Mouse (Mus musculus) stomach, embryonic 15.5 days (tissue): ENCODE measurements around the gene Dmtf1. TPM values are rescaled to one million over a fixed set of nuclear protein-coding genes. Genes with fewer than 3 reads are reported as not detected.
"Not testable (repeated sequence)": the region's sequence is repeated elsewhere in the genome, so short reads cannot be mapped to it uniquely, and the experiment has no call there.

Experiments used
- ATAC-seq: fragments of 200-750 bp; cut with Nextera tagmentation; 2 replicates; pipeline ENCODE4 v1.8.0; 2017; ENCODE audit warnings: low read depth, moderate number of reproducible peaks, moderate TSS enrichment; ENCODE audit not compliant: insufficient read depth, low FRiP score
- H3K27ac ChIP-seq: fragments of 300-500 bp; sonication (generic); 2 replicates; pipeline ENCODE4 v1.5.1; 2015; ENCODE audit warnings: mild to moderate bottlenecking, inconsistent platforms
- H3K27me3 ChIP-seq: fragments of 300-500 bp; sonication (generic); replicated peaks from 2 replicates; pipeline ENCODE4 v1.6.1; 2015; ENCODE audit warnings: inconsistent platforms
- H3K36me3 ChIP-seq: fragments of 300-500 bp; sonication (generic); 2 replicates; pipeline ENCODE4 v1.6.1; 2015; ENCODE audit warnings: inconsistent platforms
- H3K4me1 ChIP-seq: fragments of 300-500 bp; sonication (generic); 2 replicates; pipeline ENCODE4 v1.6.1; 2015; ENCODE audit warnings: inconsistent platforms
- H3K4me2 ChIP-seq: fragments of 300-500 bp; sonication (generic); 2 replicates; pipeline ENCODE4 v1.6.1; 2015; ENCODE audit warnings: mild to moderate bottlenecking, inconsistent platforms
- H3K4me3 ChIP-seq: fragments of 300-500 bp; sonication (generic); replicated peaks from 2 replicates; pipeline ENCODE4 v1.5.1; 2015; ENCODE audit warnings: inconsistent platforms
- H3K9ac ChIP-seq: fragments of 300-500 bp; sonication (generic); 2 replicates; pipeline ENCODE4 v1.6.1; 2015; ENCODE audit warnings: inconsistent platforms
- H3K9me3 ChIP-seq: fragments of 300-500 bp; sonication (generic); 2 replicates; pipeline ENCODE4 v1.6.1; 2016; ENCODE audit warnings: inconsistent platforms
- WGBS: fragments of 180-500 bp; shearing (Covaris S2); methylation state at CpG from one replicate; pipeline ENCODE4 v1.1.7; 2015; 5-methylcytosine and 5-hydroxymethylcytosine counted together
- polyA plus RNA-seq: library from polyadenylated mRNA; unstranded; fragments of >200 nt; fragmentation: Nextera tagmentation; extraction: Ambion mirVana; gene quantifications from 2 replicates; pipeline ENCODE4 v1.2.1, GENCODE M21; 2015

The Dmtf1 gene
- polyA plus RNA-seq: 37.7 and 38.2 TPM in 2 replicates

DNA sequence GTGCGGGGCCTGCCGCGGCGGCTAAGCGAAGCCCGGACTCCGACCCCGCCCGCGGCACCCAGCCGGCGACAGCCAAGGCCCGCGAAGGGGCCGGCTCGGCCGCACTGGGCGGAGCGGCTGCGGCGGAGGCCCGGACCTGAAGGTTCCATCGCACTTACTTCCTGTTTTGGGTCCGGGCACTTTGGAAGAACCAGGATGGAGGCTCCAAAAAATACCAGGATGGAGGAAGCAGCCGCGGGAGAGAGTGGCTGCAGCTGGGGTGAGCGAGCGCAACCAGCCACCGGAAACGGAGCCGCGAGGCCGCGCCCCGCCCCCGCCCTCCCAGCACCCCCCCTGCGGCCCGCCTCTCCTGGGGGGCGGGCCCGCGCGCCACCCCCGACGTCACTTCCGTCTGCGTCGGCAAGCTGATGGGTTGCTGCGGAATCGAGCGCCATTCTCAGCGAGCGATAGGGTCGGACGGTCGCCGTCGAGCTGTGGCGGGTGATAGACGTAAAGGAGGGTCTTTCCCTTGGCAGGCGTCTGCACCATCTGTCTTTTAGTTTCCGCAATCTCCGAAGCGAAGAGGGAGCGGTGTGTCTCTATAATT lies at the start of gene Dmtf1:
Gene Dmtf1 (minus strand): TSS at position 321 of the 586 bp plus-strand sequence.
- Histone ChIP-seq H3K4me2 (peak within 1 kb of the TSS; percentile 64), H3K36me3 (no peaks in the 10 kb centered on the region), H3K27ac (peak within 1 kb of the TSS; percentile 100), H3K27me3 (no peaks in the 10 kb centered on the region), H3K4me1 (no peaks in the 10 kb centered on the region), H3K9ac (peak within 1 kb of the TSS; percentile 97), H3K9me3 (no peaks in the 10 kb centered on the region), H3K4me3 (peak within 1 kb of the TSS; percentile 94)
- ATAC-seq: peak; percentile 97
- under 1% methylated on average over 63 of the region's 64 CpGs for WGBS

DNA sequence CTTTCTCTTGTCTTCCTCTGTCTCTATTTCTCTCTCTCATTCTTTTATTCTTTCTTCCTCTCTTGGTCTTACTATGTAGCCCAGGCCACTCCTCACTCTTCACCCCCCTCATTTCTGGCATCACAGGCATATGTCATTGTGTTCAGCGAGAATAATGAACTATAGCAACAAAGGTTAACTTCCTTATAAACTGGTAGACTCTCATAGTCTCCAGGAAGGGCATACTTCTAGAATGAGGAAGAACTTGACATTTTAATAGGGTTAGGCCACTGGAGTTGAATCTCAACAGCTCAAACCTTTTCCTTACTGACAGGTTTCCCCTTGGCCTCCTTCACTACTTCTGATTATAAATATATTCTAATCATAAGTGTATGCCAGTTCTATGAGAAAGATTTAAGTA lies 24.9 kb upstream of the Dmtf1 start:
- no peaks in the 10 kb centered on the region for H3K36me3 ChIP-seq
- no peaks in the 10 kb centered on the region for H3K9me3 ChIP-seq
- no peaks in the 10 kb centered on the region for H3K4me1 ChIP-seq
- no peak overlapping the region for H3K9ac ChIP-seq
- no peak overlapping the region for H3K4me2 ChIP-seq
- H3K4me3 ChIP-seq: no peak overlapping the region
- no peak for ATAC-seq
- H3K27me3 ChIP-seq: no peaks in the 10 kb centered on the region
- 69% methylated on average over 1 of the region's 1 CpGs for WGBS
- H3K27ac ChIP-seq: no peak overlapping the region

- no peak overlapping the region for H3K4me2 ChIP-seq
- H3K27ac ChIP-seq: no peak overlapping the region
- no peaks in the 10 kb centered on the region for H3K27me3 ChIP-seq
- no peak overlapping the region for H3K4me3 ChIP-seq
- H3K4me1 ChIP-seq: no peaks in the 10 kb centered on the region
- 82% methylated on average over 2 of the region's 2 CpGs for WGBS
- no peaks in the 10 kb centered on the region for H3K9me3 ChIP-seq
- no peak for ATAC-seq
- H3K9ac ChIP-seq: no peak overlapping the region
- no peaks in the 10 kb centered on the region for H3K36me3 ChIP-seq
These were observed 11.7 kb upstream of the Dmtf1 start for GRCm38 (mm10) chr5:9173295-9173694.

- WGBS: 80% methylated on average over 5 of the region's 5 CpGs
- not testable (repeated sequence) for H3K4me2 ChIP-seq, H3K27me3 ChIP-seq, ATAC-seq, H3K9ac ChIP-seq, H3K9me3 ChIP-seq, H3K4me3 ChIP-seq, H3K4me1 ChIP-seq, H3K36me3 ChIP-seq, H3K27ac ChIP-seq
These were observed 7.9 kb upstream of the Dmtf1 start for GRCm38 (mm10) chr5:9169328-9170005.

GRCm38 (mm10) chr5:9166366-9166765 lies 4.8 kb upstream of the Dmtf1 start:
- Histone ChIP-seq H3K9me3 (no peaks in the 10 kb centered on the region), H3K4me3 (no peak overlapping the region), H3K27ac (no peak overlapping the region), H3K36me3 (no peaks in the 10 kb centered on the region), H3K4me1 (no peaks in the 10 kb centered on the region), H3K4me2 (no peak overlapping the region), H3K27me3 (no peaks in the 10 kb centered on the region), H3K9ac (no peak overlapping the region)
- 66% methylated on average over 8 of the region's 8 CpGs for WGBS
- ATAC-seq: no peak

GRCm38 (mm10) chr5:9165151-9165550 lies 3.6 kb upstream of the Dmtf1 start:
- not testable (repeated sequence) for H3K36me3 ChIP-seq, H3K4me2 ChIP-seq, ATAC-seq, H3K4me1 ChIP-seq, H3K27me3 ChIP-seq, H3K9ac ChIP-seq, H3K27ac ChIP-seq, H3K9me3 ChIP-seq, H3K4me3 ChIP-seq
- 89% methylated on average over 10 of the region's 10 CpGs for WGBS

- 87% methylated on average over 3 of the region's 3 CpGs for WGBS
- Histone ChIP-seq H3K27ac (no peak overlapping the region), H3K36me3 (no peaks in the 10 kb centered on the region), H3K4me2 (no peak overlapping the region), H3K9me3 (no peaks in the 10 kb centered on the region), H3K4me3 (no peak overlapping the region), H3K4me1 (no peaks in the 10 kb centered on the region), H3K9ac (no peak overlapping the region), H3K27me3 (no peaks in the 10 kb centered on the region)
- no peak for ATAC-seq
These were observed 1.8 kb upstream of the Dmtf1 start for GRCm38 (mm10) chr5:9163411-9163810.

DNA sequence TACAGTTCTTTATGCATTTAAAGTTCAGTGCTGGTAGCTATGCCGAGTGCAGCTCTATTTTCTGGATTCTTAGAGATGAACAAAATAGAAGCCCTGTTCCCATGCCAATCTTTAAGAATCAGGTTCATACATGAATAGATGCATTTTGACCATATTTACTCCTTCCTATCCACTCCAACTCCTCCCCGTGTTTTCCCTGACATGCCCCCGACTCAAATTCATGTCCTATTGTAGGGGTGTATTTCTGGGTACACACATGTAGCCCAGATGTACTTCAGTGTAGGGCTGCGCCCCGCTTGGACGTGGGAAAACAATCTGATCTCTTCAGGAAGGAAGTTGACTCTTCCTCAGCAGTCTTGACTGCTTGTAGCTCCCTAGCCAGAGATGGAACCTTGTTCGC lies 512 bp upstream of the Dmtf1 start:
- Histone ChIP-seq H3K4me1 (no peaks in the 10 kb centered on the region), H3K27me3 (no peaks in the 10 kb centered on the region), H3K4me3 (peak overlapping the region; percentile 94), H3K36me3 (no peaks in the 10 kb centered on the region), H3K9ac (peak overlapping the region; percentile 54; the same call in 1 of the 2 replicates), H3K27ac (peak overlapping the region; percentile 83), H3K9me3 (no peaks in the 10 kb centered on the region), H3K4me2 (peak overlapping the region; percentile 64)
- no peak for ATAC-seq
- 9% methylated on average over 7 of the region's 7 CpGs for WGBS

GRCm38 (mm10) chr5:9160831-9161455 lies 633 bp downstream of the Dmtf1 start:
- peak; percentile 50 for ATAC-seq
- H3K4me1 ChIP-seq: no peaks in the 10 kb centered on the region
- peak overlapping the region; percentile 47 for H3K4me2 ChIP-seq
- H3K9ac ChIP-seq: peak overlapping the region; percentile 97
- H3K27me3 ChIP-seq: no peaks in the 10 kb centered on the region
- under 1% methylated on average over 40 of the region's 55 CpGs for WGBS
- no peaks in the 10 kb centered on the region for H3K9me3 ChIP-seq
- peak overlapping the region; percentile 94 for H3K4me3 ChIP-seq
- no peaks in the 10 kb centered on the region for H3K36me3 ChIP-seq
- peak overlapping the region; percentile 100 for H3K27ac ChIP-seq

- no peaks in the 10 kb centered on the region for H3K4me1 ChIP-seq
- no peak overlapping the region for H3K4me3 ChIP-seq
- 55% methylated on average over 1 of the region's 1 CpGs for WGBS
- no peak for ATAC-seq
- H3K36me3 ChIP-seq: no peaks in the 10 kb centered on the region
- no peak overlapping the region for H3K9ac ChIP-seq
- H3K4me2 ChIP-seq: no peak overlapping the region
- no peaks in the 10 kb centered on the region for H3K27me3 ChIP-seq
- H3K9me3 ChIP-seq: no peaks in the 10 kb centered on the region
- no peak overlapping the region for H3K27ac ChIP-seq
These were observed 4.2 kb downstream of the Dmtf1 start for GRCm38 (mm10) chr5:9157336-9157735.

DNA sequence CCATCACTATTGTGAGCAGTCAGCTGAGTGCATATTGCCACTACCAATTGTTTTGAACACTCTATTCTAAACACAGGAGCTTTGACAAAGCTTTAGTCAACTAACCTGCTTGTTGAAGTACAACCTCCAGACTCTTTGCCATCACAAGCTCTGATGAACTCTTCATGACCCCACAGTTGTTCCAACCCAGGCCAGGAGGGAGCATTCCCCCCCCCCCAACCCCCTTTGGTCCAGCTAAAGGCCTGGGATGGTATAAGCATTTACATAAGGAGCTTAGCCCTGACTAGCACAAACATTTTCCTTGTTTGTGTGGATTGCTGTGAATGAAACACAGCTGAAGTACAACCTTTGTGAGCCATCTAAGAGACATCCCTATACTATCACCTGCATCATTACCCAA lies 4.8 kb downstream of the Dmtf1 start:
- H3K4me1 ChIP-seq: no peaks in the 10 kb centered on the region
- no peaks in the 10 kb centered on the region for H3K27me3 ChIP-seq
- H3K9me3 ChIP-seq: no peaks in the 10 kb centered on the region
- no peak overlapping the region for H3K4me2 ChIP-seq
- no peak overlapping the region for H3K4me3 ChIP-seq
- ATAC-seq: no peak
- no peaks in the 10 kb centered on the region for H3K36me3 ChIP-seq
- no peak overlapping the region for H3K27ac ChIP-seq
- H3K9ac ChIP-seq: no peak overlapping the region

DNA sequence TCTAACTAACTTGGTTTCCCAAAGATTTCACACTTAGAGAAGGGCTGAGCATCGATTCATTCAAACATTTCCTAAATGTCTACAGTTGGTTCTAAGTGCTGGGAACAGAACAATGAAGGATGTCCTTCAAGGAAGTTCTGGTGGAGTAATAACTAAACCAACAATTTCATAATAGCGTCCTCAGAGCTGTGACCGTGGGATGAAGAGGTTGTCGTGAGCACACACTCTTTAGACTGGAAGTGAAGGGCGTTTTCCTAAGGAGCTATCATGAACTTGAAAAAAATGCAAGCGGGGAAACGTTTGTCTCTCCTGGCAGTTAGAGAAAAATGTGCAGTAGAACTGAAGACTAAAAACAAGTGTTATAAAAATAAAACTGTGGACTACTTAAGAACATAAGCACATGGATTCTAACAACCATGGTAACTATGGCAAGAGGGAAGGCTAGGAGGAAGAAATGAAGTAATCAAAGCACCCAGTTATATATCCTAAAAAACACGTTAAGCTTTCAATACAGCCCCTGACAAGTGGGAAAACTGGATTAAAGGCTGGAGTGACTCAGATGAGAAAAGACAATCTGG lies 12.2 kb downstream of the Dmtf1 start:
- Histone ChIP-seq H3K36me3 (0 out of 2 replicates have a peak, but pooled peaks cover 3% of the 10 kb centered on the region), H3K27me3 (no peaks in the 10 kb centered on the region), H3K9ac (no peak overlapping the region), H3K4me1 (no peaks in the 10 kb centered on the region), H3K4me3 (no peak overlapping the region), H3K4me2 (no peak overlapping the region), H3K9me3 (no peaks in the 10 kb centered on the region), H3K27ac (no peak overlapping the region)
- no peak for ATAC-seq
- WGBS: 86% methylated on average over 8 of the region's 8 CpGs
